ENCODE assay signal across 8 mouse cellular contexts in genomic region chr2:106431141-106431540, GRCm38 (mm10).
DNase-seq lines count a peak whose midpoint lies in the region; ATAC-seq lines count a peak whose summit lies in the region.
"Had no signal": no experiment of that assay in that cellular context is flagged by ENCODE, and none has a peak within 500 bp of the region (broad histone marks: within the 10 kb centered on the region; RNA-seq: fewer than 3 reads in every experiment).

No protein-coding gene starts in this region.

- H3K36me3 ChIP-seq in midbrain, embryonic 12.5 days = no peaks in the 10 kb centered on the region
- H3K36me3 ChIP-seq in stomach, embryonic 16.5 days (ENCODE audit: control insufficient read depth, insufficient read depth, low read length) = no peaks in the 10 kb centered on the region

- peak; percentile 59 for ATAC-seq in midbrain, embryonic 12.5 days (ENCODE audit: low FRiP score, low read depth)
- ATAC-seq in stomach, embryonic 16.5 days (ENCODE audit: insufficient read depth, low FRiP score) = no peak

- no peak overlapping the region; the same call in 1 of the 2 replicates for H3K9ac ChIP-seq in midbrain, embryonic 12.5 days (replicated peaks)
- H3K9ac ChIP-seq in stomach, embryonic 16.5 days (ENCODE audit: low read length) = no peak overlapping the region

- H3K27ac ChIP-seq in midbrain, embryonic 12.5 days (replicated peaks) = no peak overlapping the region
- H3K27ac ChIP-seq in stomach, embryonic 16.5 days (ENCODE audit: low read length) = no peak overlapping the region

- WGBS in midbrain, embryonic 12.5 days = 32% methylated on average over 8 of the region's 8 CpGs
- 40% methylated on average over 8 of the region's 8 CpGs for WGBS in stomach, embryonic 16.5 days

- H3K27me3 ChIP-seq in midbrain, embryonic 12.5 days = peaks cover 9% of the 10 kb centered on the region; the same call in 1 of the 2 replicates
- H3K27me3 ChIP-seq in stomach, embryonic 16.5 days (ENCODE audit: control insufficient read depth, insufficient read depth, low read length) = no peaks in the 10 kb centered on the region
- H3K27me3 ChIP-seq: megakaryocyte, embryonic 14.5 days had no signal

- peak; percentile 57 for DNase-seq in adrenal gland, postnatal 25 days
- peak; percentile 75 to 80 for DNase-seq in cerebellum, postnatal 36 days
- peak; percentile 75 to 90 for DNase-seq in frontal cortex, postnatal 36 days (ENCODE audit: low spot score in 2 of 2)
- DNase-seq in hindlimb bud, embryonic 11.5 days (ENCODE audit: extremely low spot score, low read depth, low spot score) = peak; percentile 70
- peak; percentile 45 to 51 for DNase-seq in left cerebral cortex, adult 8-10 months (ENCODE audit: low spot score in 2 of 2)

- H3K4me3 ChIP-seq in midbrain, embryonic 12.5 days = peak overlapping the region; percentile 17
- H3K4me3 ChIP-seq in stomach, embryonic 16.5 days (replicated peaks; ENCODE audit: low read length) = no peak overlapping the region
- H3K4me3 ChIP-seq: megakaryocyte, embryonic 14.5 days had no signal

- no peaks in the 10 kb centered on the region for H3K9me3 ChIP-seq in midbrain, embryonic 12.5 days
- no peaks in the 10 kb centered on the region for H3K9me3 ChIP-seq in stomach, embryonic 16.5 days (replicated peaks; ENCODE audit: control insufficient read depth, low read length)

- H3K4me2 ChIP-seq in midbrain, embryonic 12.5 days (replicated peaks) = peak overlapping the region; percentile 46
- H3K4me2 ChIP-seq in stomach, embryonic 16.5 days (ENCODE audit: low read depth, low read length) = peak overlapping the region; percentile 24; the same call in 1 of the 2 replicates

- peaks cover 12% of the 10 kb centered on the region; the same call in 1 of the 2 replicates for H3K4me1 ChIP-seq in midbrain, embryonic 12.5 days
- no peaks in the 10 kb centered on the region for H3K4me1 ChIP-seq in stomach, embryonic 16.5 days (ENCODE audit: control insufficient read depth, insufficient read depth, low read length)
